In the genomic region with DNA sequence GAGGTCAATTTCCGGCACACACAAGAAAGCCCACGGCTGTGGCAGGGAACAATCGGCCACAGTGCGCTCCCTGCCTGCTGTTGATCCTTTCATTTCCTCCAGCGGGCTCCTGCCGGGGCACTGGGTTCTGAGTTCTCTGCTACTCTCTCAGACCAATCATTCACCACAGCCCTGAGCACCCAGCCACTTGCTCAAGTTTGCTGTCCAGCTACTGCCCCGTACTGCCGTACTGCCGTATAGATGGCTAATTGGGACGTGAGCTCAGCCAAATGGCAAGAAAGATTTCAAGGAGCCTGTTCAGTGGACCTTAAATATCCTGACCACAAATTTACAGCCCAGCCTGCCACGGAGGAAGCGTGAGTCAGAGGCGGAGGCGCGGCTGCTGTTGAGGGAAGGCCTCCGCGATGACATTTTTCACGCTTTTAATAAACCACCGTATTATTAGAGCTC, we compare ENCODE assay signal across 8 mouse cellular contexts. TPM values are rescaled to one million over a fixed set of nuclear protein-coding genes. Genes with fewer than 3 reads are reported as not detected.
DNase-seq lines count a peak whose midpoint lies in the region; ATAC-seq and TF ChIP-seq lines count a peak whose summit lies in the region.

No protein-coding gene starts in this region.

- TF ChIP-seq POLR2A in brain, embryonic 14.5 days (IDR thresholded peaks at IDR 0.05; ENCODE audit: borderline replicate concordance, extremely low read depth, insufficient read depth, insufficient read length, poor library complexity, severe bottlenecking): no peak

- H3K27ac ChIP-seq in forebrain, postnatal 0 days (ENCODE audit: low read depth, low read length): no peak overlapping the region
- H3K27ac ChIP-seq in hindbrain, postnatal 0 days: no peak overlapping the region
- peak overlapping the region; percentile 86 for H3K27ac ChIP-seq in limb, embryonic 10.5 days
- no peak overlapping the region for H3K27ac ChIP-seq in midbrain, embryonic 14.5 days (replicated peaks; ENCODE audit: low read depth, low read length)

- peak overlapping the region; percentile 33 for H3K4me2 ChIP-seq in forebrain, postnatal 0 days (ENCODE audit: low read depth)
- peak overlapping the region; percentile 42 for H3K4me2 ChIP-seq in hindbrain, postnatal 0 days (ENCODE audit: low read depth, low read length)
- H3K4me2 ChIP-seq in midbrain, embryonic 14.5 days (ENCODE audit: low read length): peak overlapping the region; percentile 48

- WGBS in forebrain, postnatal 0 days: 4% methylated on average over 19 of the region's 19 CpGs
- WGBS in hindbrain, postnatal 0 days: 8% methylated on average over 19 of the region's 19 CpGs
- 7% methylated on average over 19 of the region's 19 CpGs for WGBS in limb, embryonic 10.5 days
- 5% methylated on average over 19 of the region's 19 CpGs for WGBS in midbrain, embryonic 14.5 days

- peak overlapping the region; percentile 21; the same call in 1 of the 2 replicates for H3K4me3 ChIP-seq in forebrain, postnatal 0 days (ENCODE audit: low read depth, low read length)
- H3K4me3 ChIP-seq in hindbrain, postnatal 0 days (ENCODE audit: low read length): peak overlapping the region; percentile 5
- H3K4me3 ChIP-seq in limb, embryonic 10.5 days: peak overlapping the region; percentile 42
- H3K4me3 ChIP-seq in midbrain, embryonic 14.5 days (replicated peaks; ENCODE audit: low read depth, low read length): peak overlapping the region; percentile 13; the same call in 1 of the 2 replicates

- peaks cover 30% of the 10 kb centered on the region for H3K27me3 ChIP-seq in forebrain, postnatal 0 days (ENCODE audit: insufficient read depth, low read length)
- peaks cover 33% of the 10 kb centered on the region for H3K27me3 ChIP-seq in hindbrain, postnatal 0 days (ENCODE audit: insufficient read depth, low read length)
- H3K27me3 ChIP-seq in limb, embryonic 10.5 days (ENCODE audit: low read depth, poor library complexity, severe bottlenecking): peaks cover 37% of the 10 kb centered on the region
- H3K27me3 ChIP-seq in midbrain, embryonic 14.5 days (ENCODE audit: control insufficient read depth, insufficient read depth, low read length): peaks cover 38% of the 10 kb centered on the region

- 0 out of 2 replicates have a peak, but pooled peaks cover 4% of the 10 kb centered on the region for H3K4me1 ChIP-seq in forebrain, postnatal 0 days (ENCODE audit: insufficient read depth)
- H3K4me1 ChIP-seq in hindbrain, postnatal 0 days (ENCODE audit: insufficient read depth, low read length): no peaks in the 10 kb centered on the region; the same call in 1 of the 2 replicates
- H3K4me1 ChIP-seq in limb, embryonic 10.5 days: peaks cover 69% of the 10 kb centered on the region
- H3K4me1 ChIP-seq in midbrain, embryonic 14.5 days (ENCODE audit: control insufficient read depth, insufficient read depth, low read length): 0 out of 2 replicates have a peak, but pooled peaks cover 13% of the 10 kb centered on the region

- no peak for ATAC-seq in forebrain, postnatal 0 days
- ATAC-seq in hindbrain, postnatal 0 days: no peak
- no peak for ATAC-seq in midbrain, embryonic 14.5 days (ENCODE audit: low FRiP score, low TSS enrichment)
- no peak for ATAC-seq in erythroblast, adult 5-6 weeks (replicated peaks; ENCODE audit: low FRiP score, poor library complexity, severe bottlenecking)

- DNase-seq in ovary, postnatal 36 days (ENCODE audit: low spot score): peak; percentile 11
- no peak for DNase-seq in ovary, postnatal 14 days (ENCODE audit: low spot score)
- peak; percentile 71 for DNase-seq in brain, embryonic 14.5 days (ENCODE audit: low read depth)
- DNase-seq in forebrain, postnatal 0 days: peak; percentile 66
- DNase-seq in hindbrain, postnatal 0 days (ENCODE audit: low spot score): peak; percentile 26
- peak; percentile 73 for DNase-seq in limb, embryonic 10.5 days (ENCODE audit: low spot score)
- DNase-seq in midbrain, embryonic 14.5 days: peak; percentile 67

- no peaks in the 10 kb centered on the region for H3K36me3 ChIP-seq in forebrain, postnatal 0 days (ENCODE audit: insufficient read depth)
- no peaks in the 10 kb centered on the region for H3K36me3 ChIP-seq in hindbrain, postnatal 0 days (ENCODE audit: insufficient read depth, low read length)
- H3K36me3 ChIP-seq in limb, embryonic 10.5 days: no peaks in the 10 kb centered on the region
- no peaks in the 10 kb centered on the region for H3K36me3 ChIP-seq in midbrain, embryonic 14.5 days (ENCODE audit: control insufficient read depth, insufficient read depth, low read length)

- no peak overlapping the region for H3K9ac ChIP-seq in forebrain, postnatal 0 days
- no peak overlapping the region for H3K9ac ChIP-seq in hindbrain, postnatal 0 days (replicated peaks; ENCODE audit: low read length)
- H3K9ac ChIP-seq in midbrain, embryonic 14.5 days (replicated peaks; ENCODE audit: low read length): no peak overlapping the region

- no peak for TF ChIP-seq CTCF in brain, embryonic 14.5 days (IDR thresholded peaks at IDR 0.05; ENCODE audit: borderline replicate concordance, extremely low read depth, insufficient read depth, insufficient read length)
- TF ChIP-seq CTCF in forebrain, postnatal 0 days (IDR thresholded peaks at IDR 0.05; ENCODE audit: low read depth): no peak
- no peak for TF ChIP-seq CTCF in hindbrain, postnatal 0 days (IDR thresholded peaks at IDR 0.05; ENCODE audit: low read depth)

- no peaks in the 10 kb centered on the region for H3K9me3 ChIP-seq in forebrain, postnatal 0 days (ENCODE audit: low read length)
- H3K9me3 ChIP-seq in hindbrain, postnatal 0 days (ENCODE audit: low read length): no peaks in the 10 kb centered on the region
- no peaks in the 10 kb centered on the region for H3K9me3 ChIP-seq in limb, embryonic 10.5 days (replicated peaks)
- no peaks in the 10 kb centered on the region for H3K9me3 ChIP-seq in midbrain, embryonic 14.5 days (ENCODE audit: control insufficient read depth, low read length)

RNA-seq across cellular contexts. Expression of a gene that starts 39.1 kb away (rescaled TPM):
- 0.33 and 0.42 TPM in 2 replicates for polyA plus RNA-seq in brain, embryonic 14.5 days (2012; rRNA removed)
- total RNA-seq in forebrain, postnatal 0 days (2014; rRNA removed): 0.15 and 0.33 TPM in 2 replicates
- polyA plus RNA-seq in forebrain, postnatal 0 days (2015; fragmentation: Nextera tagmentation; extraction: Ambion mirVana): 0.19 TPM in 2 replicates
- total RNA-seq in hindbrain, postnatal 0 days (2014; rRNA removed): 0.18 and 0.47 TPM in 2 replicates
- polyA plus RNA-seq in hindbrain, postnatal 0 days (2015; fragmentation: Nextera tagmentation; extraction: Ambion mirVana): 0.20 and 0.23 TPM in 2 replicates
- polyA plus RNA-seq in limb, embryonic 10.5 days (2016; fragmentation: Nextera tagmentation; extraction: Ambion mirVana): 23.5 and 49.0 TPM in 2 replicates
- polyA plus RNA-seq in midbrain, embryonic 14.5 days (2014; fragmentation: Nextera tagmentation; extraction: Ambion mirVana): 0.21 and 0.22 TPM in 2 replicates
- total RNA-seq in erythroblast, adult 5-6 weeks (2015; ENCODE audit: low replicate concordance): not detected in 2 replicates
- not detected in 2 replicates for total RNA-seq in erythroblast, adult 5-6 weeks (2017; ENCODE audit: low replicate concordance)

Comparison
In these comparisons a context has a peak if more than half of its experiments do, and no peak if none do; other contexts are left out.
1. RNA of a gene that starts 39.1 kb away (polyA plus RNA-seq): 23.5 to 49.0 TPM in limb, embryonic 10.5 days; 0.33 to 0.42 TPM in brain, embryonic 14.5 days, 0.21 to 0.22 TPM in midbrain, embryonic 14.5 days, 0.20 to 0.23 TPM in hindbrain, postnatal 0 days and 0.19 TPM in forebrain, postnatal 0 days; every median in the first group is over 10 times any median in the second.
2. Peak in every context shown above with its lines, with median percentiles within 50 percentile points of each other: H3K4me2 ChIP-seq and H3K4me3 ChIP-seq.